ENCODE assay signal across 17 mouse cellular contexts in genomic region chr1:161005526-161005925, GRCm38 (mm10).
"Had no signal": no experiment of that assay in that cellular context is flagged by ENCODE, and none has a peak within 500 bp of the region (broad histone marks: within the 10 kb centered on the region; RNA-seq: fewer than 3 reads in every experiment).

No protein-coding gene starts in this region.

- H3K4me2 ChIP-seq: lung, embryonic 15.5 days; midbrain, embryonic 11.5 days; midbrain, embryonic 13.5 days; midbrain, embryonic 15.5 days; neural tube, embryonic 12.5 days; stomach, embryonic 15.5 days had no signal

- H3K4me3 ChIP-seq: lung, embryonic 15.5 days; megakaryocyte, embryonic 14.5 days; midbrain, embryonic 13.5 days; midbrain, embryonic 15.5 days; neural tube, embryonic 12.5 days; stomach, embryonic 15.5 days had no signal

- H3K4me1 ChIP-seq: lung, embryonic 15.5 days; midbrain, embryonic 13.5 days; midbrain, embryonic 15.5 days; stomach, embryonic 15.5 days had no signal

- H3K27ac ChIP-seq: lung, embryonic 15.5 days; macrophage; midbrain, embryonic 13.5 days; midbrain, embryonic 15.5 days; neural tube, embryonic 12.5 days; stomach, embryonic 15.5 days; stomach, postnatal 0 days had no signal

- H3K27me3 ChIP-seq: lung, embryonic 15.5 days; megakaryocyte, embryonic 14.5 days; midbrain, embryonic 13.5 days; midbrain, embryonic 15.5 days; neural tube, embryonic 12.5 days; stomach, embryonic 15.5 days had no signal

- DNase-seq: lung, adult 18-20 months; lung, postnatal 14 days; lung, postnatal 36 days; right cerebral cortex, postnatal 14 days; thymus, adult 2 months; thymus, postnatal 25 days; thymus, postnatal 4 days had no signal

- H3K9ac ChIP-seq: lung, embryonic 15.5 days; midbrain, embryonic 13.5 days; midbrain, embryonic 15.5 days; neural tube, embryonic 12.5 days; stomach, embryonic 15.5 days had no signal

- H3K36me3 ChIP-seq: midbrain, embryonic 15.5 days had no signal

- H3K9me3 ChIP-seq: lung, embryonic 15.5 days; megakaryocyte, embryonic 14.5 days; midbrain, embryonic 13.5 days; midbrain, embryonic 15.5 days; neural tube, embryonic 12.5 days; stomach, embryonic 15.5 days had no signal

- ATAC-seq: lung, postnatal 0 days; midbrain, embryonic 13.5 days; midbrain, embryonic 15.5 days had no signal
